ENCODE assay signal across 11 mouse cellular contexts in genomic region chr2:118696451-118697308, GRCm38 (mm10). TPM values are rescaled to one million over a fixed set of nuclear protein-coding genes. Genes with fewer than 3 reads are reported as not detected.
DNase-seq lines count a peak whose midpoint lies in the region; ATAC-seq and TF ChIP-seq lines count a peak whose summit lies in the region.
"Had no signal": no experiment of that assay in that cellular context is flagged by ENCODE, and none has a peak within 500 bp of the region (broad histone marks: within the 10 kb centered on the region; RNA-seq: fewer than 3 reads in every experiment).

No protein-coding gene starts in this region.

- TF ChIP-seq CTCF in lung, embryonic 14.5 days (IDR thresholded peaks at IDR 0.05; ENCODE audit: low read depth), result no peak
- TF ChIP-seq CTCF in thymus, adult 2 months (IDR thresholded peaks at IDR 0.05; ENCODE audit: borderline replicate concordance, control insufficient read depth, extremely low read depth, insufficient read depth, low read length, poor library complexity), result no peak

- no peak overlapping the region; the same call in 1 of the 2 replicates for H3K27ac ChIP-seq in lung, embryonic 14.5 days (ENCODE audit: low read depth)
- H3K27ac ChIP-seq in thymus, adult 2 months (ENCODE audit: control insufficient read depth, insufficient read depth, low read length), result no peak overlapping the region
- no peak overlapping the region for H3K27ac ChIP-seq in forebrain, embryonic 11.5 days (ENCODE audit: low read depth, low read length)
- H3K27ac ChIP-seq: embryonic facial prominence, embryonic 12.5 days; intestine, embryonic 15.5 days had no signal

- H3K9me3 ChIP-seq in lung, embryonic 14.5 days (ENCODE audit: low read depth, low read length), result no peaks in the 10 kb centered on the region
- H3K9me3 ChIP-seq in forebrain, embryonic 11.5 days (ENCODE audit: control insufficient read depth, low read length), result no peaks in the 10 kb centered on the region
- H3K9me3 ChIP-seq: embryonic facial prominence, embryonic 12.5 days; G1E; intestine, embryonic 15.5 days had no signal

- peak; percentile 47 for DNase-seq in gastrocnemius, postnatal 10 days
- no peak for DNase-seq in gastrocnemius, adult 18-20 months (ENCODE audit: low spot score)
- peak; percentile 52 for DNase-seq in lung, embryonic 14.5 days
- DNase-seq in lung, postnatal 14 days, result no peak
- peak; percentile 48 for DNase-seq in thymus, adult 2 months
- no peak for DNase-seq in forebrain, embryonic 11.5 days (ENCODE audit: low spot score)
- DNase-seq in T-cell, adult 2 months (ENCODE audit: low spot score), result no peak

- 36% methylated on average over 21 of the region's 21 CpGs for WGBS in lung, embryonic 14.5 days
- WGBS in thymus, adult 2 months, result 26% methylated on average over 21 of the region's 21 CpGs
- WGBS in forebrain, embryonic 11.5 days, result 60% methylated on average over 21 of the region's 21 CpGs

- no peak overlapping the region for H3K4me2 ChIP-seq in lung, embryonic 14.5 days
- H3K4me2 ChIP-seq in forebrain, embryonic 11.5 days (ENCODE audit: low read depth, low read length, severe bottlenecking), result no peak overlapping the region
- H3K4me2 ChIP-seq: embryonic facial prominence, embryonic 12.5 days; intestine, embryonic 15.5 days had no signal

- peaks cover 40% of the 10 kb centered on the region for H3K27me3 ChIP-seq in lung, embryonic 14.5 days (ENCODE audit: insufficient read depth, low read length)
- H3K27me3 ChIP-seq in thymus, adult 2 months (ENCODE audit: control insufficient read depth, insufficient read depth, low read length), result peaks cover 4% of the 10 kb centered on the region; the same call in 1 of the 2 replicates
- peaks cover 40% of the 10 kb centered on the region for H3K27me3 ChIP-seq in forebrain, embryonic 11.5 days (ENCODE audit: control insufficient read depth, insufficient read depth, low read length)

- H3K4me3 ChIP-seq in lung, embryonic 14.5 days (ENCODE audit: low read depth, low read length), result no peak overlapping the region
- no peak overlapping the region for H3K4me3 ChIP-seq in thymus, adult 2 months (ENCODE audit: control insufficient read depth, insufficient read depth, low read length)
- no peak overlapping the region for H3K4me3 ChIP-seq in forebrain, embryonic 11.5 days (ENCODE audit: low read depth, low read length)
- H3K4me3 ChIP-seq: embryonic facial prominence, embryonic 12.5 days; intestine, embryonic 15.5 days had no signal

- peaks cover 6% of the 10 kb centered on the region; the same call in 1 of the 2 replicates for H3K4me1 ChIP-seq in lung, embryonic 14.5 days (ENCODE audit: insufficient read depth)
- H3K4me1 ChIP-seq in thymus, adult 2 months (replicated peaks; ENCODE audit: control insufficient read depth, insufficient read depth, low read length), result peaks cover 31% of the 10 kb centered on the region
- H3K4me1 ChIP-seq in forebrain, embryonic 11.5 days (replicated peaks; ENCODE audit: control insufficient read depth, insufficient read depth, low read length), result peaks cover 8% of the 10 kb centered on the region; the same call in 1 of the 2 replicates

- H3K9ac ChIP-seq in lung, embryonic 14.5 days, result no peak overlapping the region
- H3K9ac ChIP-seq in forebrain, embryonic 11.5 days (ENCODE audit: low read length), result no peak overlapping the region
- H3K9ac ChIP-seq: embryonic facial prominence, embryonic 12.5 days; intestine, embryonic 15.5 days had no signal

- H3K36me3 ChIP-seq in lung, embryonic 14.5 days (ENCODE audit: insufficient read depth), result no peaks in the 10 kb centered on the region
- no peaks in the 10 kb centered on the region for H3K36me3 ChIP-seq in thymus, adult 2 months (ENCODE audit: control insufficient read depth, insufficient read depth, low read length)
- H3K36me3 ChIP-seq in forebrain, embryonic 11.5 days (ENCODE audit: control insufficient read depth, insufficient read depth, low read length), result no peaks in the 10 kb centered on the region
- H3K36me3 ChIP-seq: embryonic facial prominence, embryonic 12.5 days; intestine, embryonic 15.5 days had no signal

- TF ChIP-seq POLR2A in thymus, adult 2 months (IDR thresholded peaks at IDR 0.05; ENCODE audit: control insufficient read depth, extremely low read depth, insufficient read depth, low read length, poor library complexity), result no peak

- no peak for ATAC-seq in lung, embryonic 14.5 days (ENCODE audit: insufficient read depth)
- peak; percentile 41 for ATAC-seq in granulocyte monocyte progenitor cell, adult 5-6 weeks (replicated peaks; ENCODE audit: poor library complexity, severe bottlenecking)
- no peak for ATAC-seq in forebrain, embryonic 11.5 days (replicated peaks; ENCODE audit: low FRiP score)
- ATAC-seq: intestine, embryonic 15.5 days had no signal

RNA-seq across cellular contexts. Expression of gene Ankrd63, which starts 7.1 kb away (rescaled TPM):
- under 1 TPM in 1 of 2 experiments, not detected in 1; 0.09 TPM for total RNA-seq in gastrocnemius, postnatal 10 days (2021)
- total RNA-seq in gastrocnemius, adult 18-20 months (2021), result not detected
- not detected in 2 replicates for polyA plus RNA-seq in lung, embryonic 14.5 days (2014; fragmentation: Nextera tagmentation; extraction: Ambion mirVana)
- total RNA-seq in granulocyte monocyte progenitor cell, adult 5-6 weeks (2014; fragmentation: Nextera tagmentation), result 0.77 and 1.0 TPM in 2 replicates
- 0.62 and 0.69 TPM in 2 replicates for total RNA-seq in granulocyte monocyte progenitor cell, adult 5-6 weeks (2017)
- 0.20 and 0.27 TPM in 2 replicates for polyA plus RNA-seq in thymus, adult 2 months (2012; rRNA removed)
- polyA plus RNA-seq in forebrain, embryonic 11.5 days (2014; fragmentation: Nextera tagmentation; extraction: Ambion mirVana), result not detected in 2 replicates
- polyA plus RNA-seq: embryonic facial prominence, embryonic 12.5 days; G1E had no signal

RNA-seq across cellular contexts. Expression of gene Plcb2, which starts 31.6 kb away (rescaled TPM):
- total RNA-seq in gastrocnemius, postnatal 10 days (2021), result 1 to 10 TPM in 1 of 2 experiments, under 1 TPM in 1; 0.40 to 1.1 TPM
- total RNA-seq in gastrocnemius, adult 18-20 months (2021), result under 1 TPM; 0.12 to 0.23 TPM
- polyA plus RNA-seq in lung, embryonic 14.5 days (2014; fragmentation: Nextera tagmentation; extraction: Ambion mirVana), result 1.3 and 1.5 TPM in 2 replicates
- 99.1 and 108 TPM in 2 replicates for total RNA-seq in granulocyte monocyte progenitor cell, adult 5-6 weeks (2014; fragmentation: Nextera tagmentation)
- 54.3 and 70.7 TPM in 2 replicates for total RNA-seq in granulocyte monocyte progenitor cell, adult 5-6 weeks (2017)
- 79.9 and 94.4 TPM in 2 replicates for polyA plus RNA-seq in thymus, adult 2 months (2012; rRNA removed)
- polyA plus RNA-seq in forebrain, embryonic 11.5 days (2014; fragmentation: Nextera tagmentation; extraction: Ambion mirVana), result 0.33 and 0.45 TPM in 2 replicates

RNA-seq across cellular contexts. Expression of gene Pak6, which starts 33.6 kb away (rescaled TPM):
- total RNA-seq in gastrocnemius, postnatal 10 days (2021), result under 1 TPM; 0.33 to 0.43 TPM
- total RNA-seq in gastrocnemius, adult 18-20 months (2021), result not detected
- polyA plus RNA-seq in lung, embryonic 14.5 days (2014; fragmentation: Nextera tagmentation; extraction: Ambion mirVana), result 0.93 and 0.95 TPM in 2 replicates
- total RNA-seq in granulocyte monocyte progenitor cell, adult 5-6 weeks (2014; fragmentation: Nextera tagmentation), result 0.32 TPM in 1 of 2 replicates, not detected in the other
- total RNA-seq in granulocyte monocyte progenitor cell, adult 5-6 weeks (2017), result 0.05 TPM in 1 of 2 replicates, not detected in the other
- 4.3 and 4.7 TPM in 2 replicates for polyA plus RNA-seq in thymus, adult 2 months (2012; rRNA removed)
- 1.2 and 2.2 TPM in 2 replicates for polyA plus RNA-seq in forebrain, embryonic 11.5 days (2014; fragmentation: Nextera tagmentation; extraction: Ambion mirVana)

RNA-seq across cellular contexts. Expression of gene Inafm2, which starts 48.9 kb away (rescaled TPM):
- 1 to 10 TPM; 6.0 to 8.6 TPM for total RNA-seq in gastrocnemius, postnatal 10 days (2021)
- 1 to 10 TPM; 5.3 TPM for total RNA-seq in gastrocnemius, adult 18-20 months (2021)
- 24.3 and 25.0 TPM in 2 replicates for polyA plus RNA-seq in lung, embryonic 14.5 days (2014; fragmentation: Nextera tagmentation; extraction: Ambion mirVana)
- 27.9 and 30.3 TPM in 2 replicates for total RNA-seq in granulocyte monocyte progenitor cell, adult 5-6 weeks (2014; fragmentation: Nextera tagmentation)
- 15.0 and 24.8 TPM in 2 replicates for total RNA-seq in granulocyte monocyte progenitor cell, adult 5-6 weeks (2017)
- polyA plus RNA-seq in thymus, adult 2 months (2012; rRNA removed), result 18.9 and 25.7 TPM in 2 replicates
- polyA plus RNA-seq in forebrain, embryonic 11.5 days (2014; fragmentation: Nextera tagmentation; extraction: Ambion mirVana), result 28.6 and 30.4 TPM in 2 replicates

Comparison
In these comparisons a context has a peak if more than half of its experiments do, and no peak if none do; other contexts are left out.
1. DNase-seq: peak in gastrocnemius, postnatal 10 days (single experiment), lung, embryonic 14.5 days (single experiment) and thymus, adult 2 months (single experiment); none in gastrocnemius, adult 18-20 months (single experiment), lung, postnatal 14 days (single experiment), forebrain, embryonic 11.5 days (single experiment) and T-cell, adult 2 months (single experiment).
2. RNA of gene Plcb2, which starts 31.6 kb away (total RNA-seq): 54.3 to 108 TPM in granulocyte monocyte progenitor cell, adult 5-6 weeks; 0.40 to 1.1 TPM in gastrocnemius, postnatal 10 days and 0.12 to 0.23 TPM in gastrocnemius, adult 18-20 months; every median in the first group is over 10 times any median in the second.